Mouse (Mus musculus): ENCODE measurements around the gene Shisa7.
"Not testable (repeated sequence)": the region's sequence is repeated elsewhere in the genome, so short reads cannot be mapped to it uniquely, and the experiment has no call there.

Shisa7 gene

GRCm38 (mm10) chr7:4793248-4793647, 51.2 kb downstream of the Shisa7 start:
- DNase-seq: not testable (repeated sequence)

- DNase-seq: peak; percentile 93 to 97
Observed at GRCm38 (mm10) chr7:4792278-4793212, 52.0 kb downstream of the Shisa7 start, which contains the start of gene Rpl28. TSS of gene Rpl28 (plus strand) at chr7:4792874.

GRCm38 (mm10) chr7:4789436-4789935, 55.0 kb downstream of the Shisa7 start, which contains the start of gene Tmem238:
TSS of gene Tmem238 (minus strand) at chr7:4789656.
- peak in 1 of 2 experiments; percentile 73 for DNase-seq

GRCm38 (mm10) chr7:4788499-4789435, 55.7 kb downstream of the Shisa7 start:
- DNase-seq: peak; percentile 63 to 83

GRCm38 (mm10) chr7:4783667-4784268, 60.7 kb downstream of the Shisa7 start:
- DNase-seq: peak; percentile 81

GRCm38 (mm10) chr7:4782759-4783158, 61.7 kb downstream of the Shisa7 start, which contains the start of the genes Il11 and Tmem190:
TSS of gene Il11 (minus strand) at chr7:4782859.
TSS of gene Tmem190 (plus strand) at chr7:4782937.
- DNase-seq: no peak

GRCm38 (mm10) chr7:4782130-4782529, 62.4 kb downstream of the Shisa7 start:
- DNase-seq: no peak

- no peak for DNase-seq
Observed at GRCm38 (mm10) chr7:4779921-4780320, 64.6 kb downstream of the Shisa7 start.

GRCm38 (mm10) chr7:4777851-4778637, 66.5 kb downstream of the Shisa7 start:
- DNase-seq: no peak

GRCm38 (mm10) chr7:4776861-4777830, 67.3 kb downstream of the Shisa7 start:
- DNase-seq: no peak

- DNase-seq: no peak
Observed at GRCm38 (mm10) chr7:4776131-4776530, 68.4 kb downstream of the Shisa7 start.
